Mouse (Mus musculus): ENCODE measurements around the gene Scube2.

GRCm38 (mm10) chr7:109876085-109876484, 10.6 kb upstream of the Scube2 start:
- TF ChIP-seq CTCF (IDR thresholded peaks at IDR 0.05; ENCODE audit: insufficient read depth, low read depth, low read length), result no peak
- TF ChIP-seq POLR2A (IDR thresholded peaks at IDR 0.05; ENCODE audit: insufficient read depth, low read depth, low read length), result no peak

Measured in olfactory bulb, adult 2 months (tissue).